Mouse (Mus musculus) kidney, adult 2 months (tissue): Measurements from ENCODE around the gene Lmod2. TPM values are rescaled to one million over a fixed set of nuclear protein-coding genes. Genes with fewer than 3 reads are reported as not detected.

Experiments
- DNase-seq: peaks from one replicate; pipeline ENCODE4 v3.0.0; 2021
- H3K27ac ChIP-seq: fragments of 200-500 bp; 2 replicates; pipeline ENCODE4 v1.5.1; 2012; ENCODE audit warnings: low read depth, low read length, control low read depth, inconsistent platforms; ENCODE audit not compliant: insufficient read depth
- H3K27me3 ChIP-seq: fragments of 200-500 bp; replicated peaks from 2 replicates; pipeline ENCODE4 v1.6.1; 2012; ENCODE audit warnings: mild to moderate bottlenecking, moderate library complexity, low read length, inconsistent platforms; ENCODE audit not compliant: control insufficient read depth, insufficient read depth
- H3K36me3 ChIP-seq: fragments of 200-500 bp; 2 replicates; pipeline ENCODE4 v1.6.1; 2012; ENCODE audit warnings: mild to moderate bottlenecking, moderate library complexity, low read length, inconsistent platforms; ENCODE audit not compliant: control insufficient read depth, insufficient read depth
- H3K4me1 ChIP-seq: fragments of 200-500 bp; 2 replicates; pipeline ENCODE4 v1.6.1; 2011; ENCODE audit warnings: low read length; ENCODE audit not compliant: control insufficient read depth, insufficient read depth
- H3K4me3 ChIP-seq: fragments of 200-500 bp; 2 replicates; pipeline ENCODE4 v1.5.1; 2011; ENCODE audit warnings: mild to moderate bottlenecking, low read depth, low read length, control low read depth; ENCODE audit not compliant: insufficient read depth
- CTCF ChIP-seq: fragments of 200-500 bp; conservative IDR thresholded peaks from 2 replicates; pipeline ENCODE4 v1.5.1; 2011; ENCODE audit warnings: low read depth, mild to moderate bottlenecking, control low read depth, low read length, moderate library complexity, mixed read lengths; ENCODE audit not compliant: insufficient read depth, insufficient read length
- POLR2A ChIP-seq: fragments of 200-500 bp; IDR thresholded peaks from one replicate; pipeline ENCODE4 v1.6.1; 2011; ENCODE audit warnings: low read depth, low read length, control low read depth
- WGBS: fragments of 180-500 bp; shearing (Covaris S2); methylation state at CpG from one replicate; pipeline ENCODE4 v1.1.7; 2018; 5-methylcytosine and 5-hydroxymethylcytosine counted together
- polyA plus RNA-seq: library from polyadenylated mRNA; depleted of rRNA; stranded (reverse); fragments of >200 nt; gene quantifications from 2 replicates; pipeline ENCODE4 v1.2.3, GENCODE M21; 2012

The Lmod2 gene
- polyA plus RNA-seq, 1 experiment: 1.1 TPM

- H3K4me3 ChIP-seq: no peak overlapping the region
- 71% methylated on average over 5 of the region's 5 CpGs for WGBS
Observed at GRCm38 (mm10) chr6:24568963-24569362, 28.6 kb upstream of the Lmod2 start.

GRCm38 (mm10) chr6:24569711-24570110 is 27.9 kb upstream of the Lmod2 start:
- no peak for TF ChIP-seq POLR2A
- TF ChIP-seq CTCF: no peak
- 78% methylated on average over 1 of the region's 1 CpGs for WGBS
- no peaks in the 10 kb centered on the region; the same call in 1 of the 2 replicates for H3K4me1 ChIP-seq
- H3K36me3 ChIP-seq: no peaks in the 10 kb centered on the region
- no peak overlapping the region for H3K4me3 ChIP-seq
- H3K27me3 ChIP-seq: no peaks in the 10 kb centered on the region
- no peak overlapping the region; the same call in 1 of the 2 replicates for H3K27ac ChIP-seq
- no peak for DNase-seq

More at GRCm38 (mm10) chr6:24568963-24569362, 28.6 kb upstream of the Lmod2 start:
- no peak for DNase-seq
- Histone ChIP-seq H3K36me3 (no peaks in the 10 kb centered on the region), H3K27ac (no peak overlapping the region), H3K4me1 (no peaks in the 10 kb centered on the region; the same call in 1 of the 2 replicates), H3K27me3 (no peaks in the 10 kb centered on the region)
- TF ChIP-seq CTCF: peak; percentile 47
- no peak for TF ChIP-seq POLR2A

GRCm38 (mm10) chr6:24570278-24570677 is 27.3 kb upstream of the Lmod2 start:
- Histone ChIP-seq H3K36me3 (no peaks in the 10 kb centered on the region), H3K4me3 (no peak overlapping the region), H3K27ac (peak overlapping the region; percentile 56; the same call in 1 of the 2 replicates), H3K4me1 (no peaks in the 10 kb centered on the region; the same call in 1 of the 2 replicates), H3K27me3 (no peaks in the 10 kb centered on the region)
- WGBS: 70% methylated on average over 11 of the region's 11 CpGs
- no peak for TF ChIP-seq POLR2A
- TF ChIP-seq CTCF: no peak
- DNase-seq: no peak

- no peak for TF ChIP-seq CTCF
- no peak for TF ChIP-seq POLR2A
- H3K36me3 ChIP-seq: no peaks in the 10 kb centered on the region
- H3K4me3 ChIP-seq: no peak overlapping the region
- peak; percentile 73 for DNase-seq
- 52% methylated on average over 6 of the region's 6 CpGs for WGBS
- H3K4me1 ChIP-seq: no peaks in the 10 kb centered on the region; the same call in 1 of the 2 replicates
- H3K27me3 ChIP-seq: no peaks in the 10 kb centered on the region
- H3K27ac ChIP-seq: peak overlapping the region; percentile 95
Observed at GRCm38 (mm10) chr6:24571126-24571525, 26.4 kb upstream of the Lmod2 start.

- DNase-seq: no peak
- no peaks in the 10 kb centered on the region; the same call in 1 of the 2 replicates for H3K4me1 ChIP-seq
- WGBS: 86% methylated on average over 14 of the region's 14 CpGs
- H3K27me3 ChIP-seq: no peaks in the 10 kb centered on the region
- H3K4me3 ChIP-seq: no peak overlapping the region
- no peak overlapping the region for H3K27ac ChIP-seq
- no peak for TF ChIP-seq POLR2A
- no peak for TF ChIP-seq CTCF
- no peaks in the 10 kb centered on the region for H3K36me3 ChIP-seq
Observed at GRCm38 (mm10) chr6:24572431-24572830, 25.1 kb upstream of the Lmod2 start.

- TF ChIP-seq POLR2A (no peak), CTCF (no peak)
- Histone ChIP-seq H3K27ac (no peak overlapping the region), H3K4me3 (no peak overlapping the region), H3K36me3 (no peaks in the 10 kb centered on the region), H3K27me3 (no peaks in the 10 kb centered on the region), H3K4me1 (no peaks in the 10 kb centered on the region; the same call in 1 of the 2 replicates)
- no peak for DNase-seq
Observed at GRCm38 (mm10) chr6:24573319-24573718, 24.2 kb upstream of the Lmod2 start.

GRCm38 (mm10) chr6:24583456-24583855 is 14.1 kb upstream of the Lmod2 start:
- no peaks in the 10 kb centered on the region for H3K36me3 ChIP-seq
- DNase-seq: no peak
- no peaks in the 10 kb centered on the region for H3K4me1 ChIP-seq
- H3K27me3 ChIP-seq: no peaks in the 10 kb centered on the region
- H3K27ac ChIP-seq: no peak overlapping the region
- WGBS: 73% methylated on average over 3 of the region's 3 CpGs
- no peak for TF ChIP-seq POLR2A
- TF ChIP-seq CTCF: no peak
- H3K4me3 ChIP-seq: no peak overlapping the region
